Mouse (Mus musculus): ENCODE results near the gene Timm10.

GRCm38 (mm10) chr2:84868521-84868943 lies 41.7 kb downstream of the Timm10 start:
- TF ChIP-seq CTCF (IDR thresholded peaks at IDR 0.05; ENCODE audit: insufficient read depth, low read length) (peak; percentile 65), POLR2A (IDR thresholded peaks at IDR 0.05; ENCODE audit: borderline replicate concordance, extremely low read depth, low read depth, low read length) (no peak)
